Mouse (Mus musculus): ENCODE data around the gene Cck. TPM values are rescaled to one million over a fixed set of nuclear protein-coding genes. Genes with fewer than 3 reads are reported as not detected.

Cck gene
- total and polyA plus RNA-seq, 3 experiments, result 0.35 TPM; not detected in 2

DNA sequence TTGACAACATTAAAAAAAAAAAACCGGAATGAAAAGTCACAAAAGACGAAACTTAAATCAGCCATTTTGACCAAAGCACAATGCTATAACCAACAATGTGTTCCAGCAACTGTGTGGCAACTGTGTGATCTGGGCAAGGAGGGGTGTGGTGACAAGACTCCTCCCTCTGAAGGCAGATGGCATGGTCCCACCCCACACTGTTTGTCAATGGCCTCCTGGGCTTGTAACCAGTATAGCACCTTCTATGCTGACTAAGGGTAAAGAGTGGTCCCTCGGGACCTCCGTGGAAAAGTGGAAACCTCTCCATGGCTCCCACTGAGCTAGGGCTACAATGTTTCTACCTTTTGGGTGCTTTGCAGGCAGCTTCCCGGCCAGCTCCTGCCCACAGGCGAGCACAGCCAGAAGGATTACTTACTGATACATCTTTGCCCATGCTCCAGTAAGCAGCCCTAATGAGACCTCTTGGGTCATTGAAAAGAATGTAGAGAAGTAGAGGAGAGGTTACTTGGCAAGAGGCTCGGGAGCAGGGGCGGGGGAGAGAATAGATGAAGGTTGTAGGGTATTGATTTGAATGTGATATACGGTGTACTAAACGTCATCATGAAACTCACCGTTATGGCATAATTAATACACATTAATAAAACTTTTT lies 3.8 kb downstream of the Cck start:
- H3K27ac ChIP-seq, result no peak overlapping the region
- H3K9ac ChIP-seq (ENCODE audit: low read depth, low read length), result no peak overlapping the region
- peaks cover 5% of the 10 kb centered on the region for H3K27me3 ChIP-seq (ENCODE audit: control insufficient read depth, insufficient read depth, low read length)
- no peaks in the 10 kb centered on the region for H3K79me2 ChIP-seq (replicated peaks; ENCODE audit: control insufficient read depth, insufficient read depth, low read length)
- TF ChIP-seq EP300 (IDR thresholded peaks at IDR 0.05; ENCODE audit: insufficient read depth, low read depth, low read length), result no peak
- TF ChIP-seq CTCF (IDR thresholded peaks at IDR 0.05), result no peak
- TF ChIP-seq POLR2A (IDR thresholded peaks at IDR 0.05; ENCODE audit: insufficient read depth, low read depth, low read length), result no peak
- no peak overlapping the region for H3K4me3 ChIP-seq
- H3K4me1 ChIP-seq (ENCODE audit: control insufficient read depth, insufficient read depth, low read length), result no peaks in the 10 kb centered on the region
- DNase-seq, result no peak
- H3K36me3 ChIP-seq (ENCODE audit: control insufficient read depth, insufficient read depth, low read length), result no peaks in the 10 kb centered on the region
- 78% methylated on average over 11 of the region's 11 CpGs for WGBS
- intact Hi-C loops (cut with DNase I), result no loop called here

- Histone ChIP-seq H3K27ac (no peak overlapping the region), H3K36me3 (ENCODE audit: control insufficient read depth, insufficient read depth, low read length) (no peaks in the 10 kb centered on the region), H3K9ac (ENCODE audit: low read depth, low read length) (no peak overlapping the region), H3K79me2 (replicated peaks; ENCODE audit: control insufficient read depth, insufficient read depth, low read length) (no peaks in the 10 kb centered on the region), H3K4me3 (no peak overlapping the region), H3K4me1 (ENCODE audit: control insufficient read depth, insufficient read depth, low read length) (no peaks in the 10 kb centered on the region), H3K27me3 (ENCODE audit: control insufficient read depth, insufficient read depth, low read length) (peaks cover 3% of the 10 kb centered on the region; the same call in 1 of the 2 replicates)
- intact Hi-C loops (cut with DNase I), result no loop called here
- TF ChIP-seq POLR2A (IDR thresholded peaks at IDR 0.05; ENCODE audit: insufficient read depth, low read depth, low read length), result no peak
- TF ChIP-seq EP300 (IDR thresholded peaks at IDR 0.05; ENCODE audit: insufficient read depth, low read depth, low read length), result no peak
- no peak for TF ChIP-seq CTCF (IDR thresholded peaks at IDR 0.05)
- no peak for DNase-seq
- WGBS, result 70% methylated on average over 7 of the region's 7 CpGs
Measured at GRCm38 (mm10) chr9:121487216-121487615, 8.3 kb downstream of the Cck start.

- Histone ChIP-seq H3K4me1 (ENCODE audit: control insufficient read depth, insufficient read depth, low read length) (peaks cover 2% of the 10 kb centered on the region; the same call in 1 of the 2 replicates), H3K27me3 (ENCODE audit: control insufficient read depth, insufficient read depth, low read length) (no peaks in the 10 kb centered on the region), H3K27ac (no peak overlapping the region), H3K79me2 (replicated peaks; ENCODE audit: control insufficient read depth, insufficient read depth, low read length) (no peaks in the 10 kb centered on the region), H3K36me3 (ENCODE audit: control insufficient read depth, insufficient read depth, low read length) (no peaks in the 10 kb centered on the region), H3K9ac (ENCODE audit: low read depth, low read length) (no peak overlapping the region), H3K4me3 (no peak overlapping the region)
- intact Hi-C loops (cut with DNase I), result loop anchor here (1.0 to 5.0 kb wide), 2 partner anchors 126 to 193 kb away; no protein-coding TSS in a partner anchor
- 24% methylated on average over 5 of the region's 5 CpGs for WGBS
- DNase-seq, result peak in 1 of 2 experiments; percentile 54
- TF ChIP-seq EP300 (IDR thresholded peaks at IDR 0.05; ENCODE audit: insufficient read depth, low read depth, low read length) (0 out of 2 replicates have a peak, but pooled peaks have one; percentile 43), CTCF (IDR thresholded peaks at IDR 0.05) (peak; percentile 81), POLR2A (IDR thresholded peaks at IDR 0.05; ENCODE audit: insufficient read depth, low read depth, low read length) (no peak)
Measured at GRCm38 (mm10) chr9:121479453-121479852, 16.0 kb downstream of the Cck start.

GRCm38 (mm10) chr9:121477305-121477911 lies 18.1 kb downstream of the Cck start:
- DNase-seq, result peak; percentile 62 to 77
- Histone ChIP-seq H3K27ac (no peak overlapping the region), H3K36me3 (ENCODE audit: control insufficient read depth, insufficient read depth, low read length) (no peaks in the 10 kb centered on the region), H3K4me3 (no peak overlapping the region), H3K9ac (ENCODE audit: low read depth, low read length) (0 out of 2 replicates have a peak overlapping the region, but pooled peaks have one; percentile 29), H3K4me1 (ENCODE audit: control insufficient read depth, insufficient read depth, low read length) (peaks cover 2% of the 10 kb centered on the region; the same call in 1 of the 2 replicates), H3K27me3 (ENCODE audit: control insufficient read depth, insufficient read depth, low read length) (no peaks in the 10 kb centered on the region), H3K79me2 (replicated peaks; ENCODE audit: control insufficient read depth, insufficient read depth, low read length) (no peaks in the 10 kb centered on the region)
- 13% methylated on average over 15 of the region's 15 CpGs for WGBS
- intact Hi-C loops (cut with DNase I), result loop anchor here (1.0 to 5.0 kb wide), 2 partner anchors 195 to 229 kb away; no protein-coding TSS in a partner anchor
- 0 out of 2 replicates have a peak, but pooled peaks have one; percentile 58 for TF ChIP-seq EP300 (IDR thresholded peaks at IDR 0.05; ENCODE audit: insufficient read depth, low read depth, low read length)
- no peak for TF ChIP-seq POLR2A (IDR thresholded peaks at IDR 0.05; ENCODE audit: insufficient read depth, low read depth, low read length)
- peak; percentile 93 for TF ChIP-seq CTCF (IDR thresholded peaks at IDR 0.05)

DNA sequence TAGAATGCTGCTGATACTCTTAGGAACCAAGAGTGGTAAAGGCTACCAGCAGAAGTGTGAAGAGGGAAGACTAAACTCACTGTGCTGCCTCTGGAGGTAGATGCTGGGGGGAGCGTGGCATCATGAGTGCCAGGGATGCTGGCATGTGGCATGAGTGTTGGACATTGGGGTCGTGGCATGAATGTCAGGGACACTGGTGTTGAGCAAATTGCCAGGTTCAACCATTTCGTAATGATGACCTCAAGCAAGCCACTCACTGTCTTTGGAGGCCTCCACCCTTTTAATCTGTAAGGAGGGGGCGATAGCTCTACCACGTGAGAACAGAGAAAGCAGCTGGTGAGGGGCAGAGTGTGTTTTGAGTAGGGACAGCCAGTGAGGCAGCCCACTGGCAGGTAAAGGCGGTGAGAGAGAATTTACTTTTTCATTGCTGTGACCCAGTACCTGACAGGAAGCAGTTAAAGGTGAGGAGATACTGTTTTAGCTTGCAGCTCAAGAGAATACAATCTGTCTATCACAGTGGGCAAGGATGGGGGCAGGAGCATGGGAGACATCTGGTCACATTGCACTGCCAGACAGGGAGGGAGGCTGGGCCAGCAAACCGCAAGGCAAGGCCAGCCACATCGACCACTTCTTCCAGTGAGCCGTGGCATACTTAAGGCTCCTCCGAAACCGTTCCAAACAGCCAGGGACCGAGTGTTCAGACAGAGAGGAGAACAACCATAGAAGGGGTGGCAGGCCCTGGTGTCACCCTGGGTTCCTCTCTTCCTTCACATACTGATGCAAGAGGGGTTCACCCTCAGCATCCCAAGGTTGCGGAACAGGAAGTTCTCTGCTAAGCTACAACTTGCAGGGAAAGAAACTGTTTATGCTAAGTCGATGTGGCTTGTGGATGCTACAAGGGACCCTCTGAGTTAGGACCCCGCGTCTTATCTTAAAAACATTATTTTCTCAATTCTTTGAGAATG lies 19.7 kb downstream of the Cck start:
- Histone ChIP-seq H3K4me1 (ENCODE audit: control insufficient read depth, insufficient read depth, low read length) (peaks cover 2% of the 10 kb centered on the region; the same call in 1 of the 2 replicates), H3K27me3 (ENCODE audit: control insufficient read depth, insufficient read depth, low read length) (no peaks in the 10 kb centered on the region), H3K79me2 (replicated peaks; ENCODE audit: control insufficient read depth, insufficient read depth, low read length) (no peaks in the 10 kb centered on the region), H3K36me3 (ENCODE audit: control insufficient read depth, insufficient read depth, low read length) (no peaks in the 10 kb centered on the region), H3K4me3 (no peak overlapping the region), H3K9ac (ENCODE audit: low read depth, low read length) (no peak overlapping the region), H3K27ac (no peak overlapping the region)
- WGBS, result 67% methylated on average over 16 of the region's 16 CpGs
- TF ChIP-seq EP300 (IDR thresholded peaks at IDR 0.05; ENCODE audit: insufficient read depth, low read depth, low read length), result no peak
- TF ChIP-seq CTCF (IDR thresholded peaks at IDR 0.05), result no peak
- no peak for TF ChIP-seq POLR2A (IDR thresholded peaks at IDR 0.05; ENCODE audit: insufficient read depth, low read depth, low read length)
- no peak for DNase-seq
- intact Hi-C loops (cut with DNase I), result loop anchor here (5.0 kb wide), 1 partner anchor 197 kb away; no protein-coding TSS in a partner anchor

Measured in heart, adult 2 months (tissue).